Mouse (Mus musculus) kidney, adult 11 months (tissue): ENCODE results near the gene Rfc5.
A peak's percentile ranks its signal among the peaks of the same experiment; 100 is the strongest.
"Not testable (repeated sequence)": the region's sequence is repeated elsewhere in the genome, so short reads cannot be mapped to it uniquely, and the experiment has no call there.

ENCODE experiments used
- DNase-seq: peaks from one replicate; pipeline ENCODE4 v3.0.0; 2022

Rfc5 gene

GRCm38 (mm10) chr5:117388877-117389276 is at the start of gene Rfc5:
Gene Rfc5, minus strand, starts transcription at chr5:117389047.
- peak; percentile 93 for DNase-seq

- DNase-seq = not testable (repeated sequence)
Observed at GRCm38 (mm10) chr5:117433501-117433900, 44.7 kb upstream of the Rfc5 start.

GRCm38 (mm10) chr5:117417442-117417841 is 28.6 kb upstream of the Rfc5 start:
- DNase-seq = no peak

- no peak for DNase-seq
Observed at GRCm38 (mm10) chr5:117415011-117415912, 26.4 kb upstream of the Rfc5 start.

GRCm38 (mm10) chr5:117414611-117415010 is 25.8 kb upstream of the Rfc5 start:
- no peak for DNase-seq

GRCm38 (mm10) chr5:117413507-117414501 is 25.0 kb upstream of the Rfc5 start, which contains the start of gene Ksr2:
Gene Ksr2, plus strand, starts transcription at chr5:117414000.
- DNase-seq = peak; percentile 47

GRCm38 (mm10) chr5:117409369-117409768 is 20.5 kb upstream of the Rfc5 start:
- no peak for DNase-seq

- peak; percentile 49 for DNase-seq
Observed at GRCm38 (mm10) chr5:117408216-117408615, 19.4 kb upstream of the Rfc5 start.

- not testable (repeated sequence) for DNase-seq
Observed at GRCm38 (mm10) chr5:117404671-117405070, 15.8 kb upstream of the Rfc5 start.

- no peak for DNase-seq
Observed at GRCm38 (mm10) chr5:117403609-117404008, 14.8 kb upstream of the Rfc5 start.

GRCm38 (mm10) chr5:117399281-117399680 is 10.4 kb upstream of the Rfc5 start:
- no peak for DNase-seq

GRCm38 (mm10) chr5:117398007-117398550 is 9.2 kb upstream of the Rfc5 start:
- DNase-seq = no peak

- DNase-seq = no peak
Observed at GRCm38 (mm10) chr5:117397371-117397770, 8.5 kb upstream of the Rfc5 start.

- DNase-seq = no peak
Observed at GRCm38 (mm10) chr5:117396596-117397014, 7.8 kb upstream of the Rfc5 start.

- DNase-seq = no peak
Observed at GRCm38 (mm10) chr5:117395834-117396233, 7.0 kb upstream of the Rfc5 start.

GRCm38 (mm10) chr5:117390895-117391294 is 2.0 kb upstream of the Rfc5 start:
- DNase-seq = no peak

GRCm38 (mm10) chr5:117388296-117388751 is 523 bp downstream of the Rfc5 start:
- peak; percentile 34 for DNase-seq

GRCm38 (mm10) chr5:117383198-117383597 is 5.6 kb downstream of the Rfc5 start:
- no peak for DNase-seq

GRCm38 (mm10) chr5:117381785-117382184 is 7.1 kb downstream of the Rfc5 start:
- no peak for DNase-seq

- DNase-seq = no peak
Observed at GRCm38 (mm10) chr5:117380199-117380598, 8.6 kb downstream of the Rfc5 start.

GRCm38 (mm10) chr5:117377731-117378130 is 11.1 kb downstream of the Rfc5 start:
- DNase-seq = not testable (repeated sequence)

GRCm38 (mm10) chr5:117376331-117376761 is 12.5 kb downstream of the Rfc5 start:
- no peak for DNase-seq
